Mouse (Mus musculus) heart, embryonic 14.5 days (tissue): Measurements from ENCODE around the gene Spag17. TPM values are rescaled to one million over a fixed set of nuclear protein-coding genes. Genes with fewer than 3 reads are reported as not detected.
"Not testable (repeated sequence)": the region's sequence is repeated elsewhere in the genome, so short reads cannot be mapped to it uniquely, and the experiment has no call there.

ENCODE experiments used
- ATAC-seq: fragments of 200-750 bp; cut with Nextera tagmentation; 2 replicates; pipeline ENCODE4 v1.8.0; 2017; ENCODE audit warnings: low read depth, moderate TSS enrichment; ENCODE audit not compliant: insufficient number of reproducible peaks, insufficient read depth, low FRiP score
- H3K27ac ChIP-seq, 2 experiments: fragments of 200-500 bp in 1 of 2; fragments of 300-500 bp in 1 of 2; sonication (generic) in 1 of 2; replicated peaks in 1 of 2; 2 replicates each; pipeline ENCODE4 v1.5.1; 2012 to 2014; ENCODE audit warnings: low read depth in 2 of 2, low read length in 2 of 2, control low read depth in 1 of 2, mild to moderate bottlenecking in 1 of 2, mixed read lengths in 1 of 2; ENCODE audit not compliant: control insufficient read depth in 1 of 2, insufficient read depth in 1 of 2
- H3K27me3 ChIP-seq: fragments of 300-500 bp; sonication (generic); 2 replicates; pipeline ENCODE4 v1.6.1; 2014; ENCODE audit warnings: mild to moderate bottlenecking, low read length, control low read depth; ENCODE audit not compliant: control insufficient read depth, insufficient read depth
- H3K36me3 ChIP-seq: fragments of 300-500 bp; sonication (generic); 2 replicates; pipeline ENCODE4 v1.6.1; 2014; ENCODE audit warnings: mild to moderate bottlenecking, control low read depth, low read length, mixed read lengths; ENCODE audit not compliant: control insufficient read depth, insufficient read depth
- H3K4me1 ChIP-seq, 2 experiments: fragments of 200-500 bp in 1 of 2; fragments of 300-500 bp in 1 of 2; sonication (generic) in 1 of 2; 2 replicates each; pipeline ENCODE4 v1.6.1; 2012 to 2014; ENCODE audit warnings: low read length in 2 of 2, control low read depth in 1 of 2, mixed read lengths in 1 of 2; ENCODE audit not compliant: control insufficient read depth in 2 of 2, insufficient read depth in 2 of 2
- H3K4me2 ChIP-seq: fragments of 300-500 bp; sonication (generic); 2 replicates; pipeline ENCODE4 v1.6.1; 2014; ENCODE audit warnings: mild to moderate bottlenecking, low read length
- H3K4me3 ChIP-seq, 2 experiments: fragments of 200-500 bp in 1 of 2; fragments of 300-500 bp in 1 of 2; sonication (generic) in 1 of 2; 2 replicates each; pipeline ENCODE4 v1.5.1; 2012 to 2014; ENCODE audit warnings: low read length in 2 of 2, mild to moderate bottlenecking in 2 of 2, control low read depth in 1 of 2, low read depth in 1 of 2, moderate library complexity in 1 of 2; ENCODE audit not compliant: control insufficient read depth in 1 of 2, insufficient read depth in 1 of 2
- H3K9ac ChIP-seq: fragments of 300-500 bp; sonication (generic); 2 replicates; pipeline ENCODE4 v1.6.1; 2014; ENCODE audit warnings: mild to moderate bottlenecking, low read length
- H3K9me3 ChIP-seq: fragments of 300-500 bp; sonication (generic); 2 replicates; pipeline ENCODE4 v1.6.1; 2016; ENCODE audit warnings: low read length, control low read depth; ENCODE audit not compliant: control insufficient read depth
- WGBS: fragments of 180-500 bp; shearing (Covaris S2); extraction: QIAGEN DNeasy Blood & Tissue Kit; methylation state at CpG from one replicate; pipeline ENCODE4 v1.1.7; 2014; 5-methylcytosine and 5-hydroxymethylcytosine counted together
- polyA plus RNA-seq: library from polyadenylated mRNA; unstranded; fragments of >200 nt; fragmentation: Nextera tagmentation; extraction: Ambion mirVana; gene quantifications from 2 replicates; pipeline ENCODE4 v1.2.1, GENCODE M21; 2014

The Spag17 gene
- polyA plus RNA-seq, 1 experiment from 2014 or later: 0.31 TPM

GRCm38 (mm10) chr3:99875137-99875536, 10.1 kb upstream of the Spag17 start:
- Histone ChIP-seq H3K27me3 (no peaks in the 10 kb centered on the region), H3K9me3 (no peaks in the 10 kb centered on the region), H3K4me1 (no peaks in the 10 kb centered on the region), H3K4me3 (no peak overlapping the region), H3K4me2 (no peak overlapping the region), H3K9ac (no peak overlapping the region), H3K27ac (no peak overlapping the region), H3K36me3 (no peaks in the 10 kb centered on the region)
- no peak for ATAC-seq

- Histone ChIP-seq H3K4me2 (no peak overlapping the region), H3K27ac (no peak overlapping the region), H3K36me3 (no peaks in the 10 kb centered on the region), H3K4me3 (no peak overlapping the region), H3K9me3 (no peaks in the 10 kb centered on the region), H3K27me3 (no peaks in the 10 kb centered on the region), H3K9ac (no peak overlapping the region), H3K4me1 (peaks cover 3 to 6% of the 10 kb centered on the region in 2 experiments; a peak in 2 of 4 replicates)
- 85% methylated on average over 3 of the region's 3 CpGs for WGBS
- ATAC-seq: no peak
Observed at GRCm38 (mm10) chr3:99881498-99881897, 3.7 kb upstream of the Spag17 start.

- ATAC-seq: no peak
- H3K4me3 ChIP-seq: no peak overlapping the region
- no peaks in the 10 kb centered on the region for H3K9me3 ChIP-seq
- no peak overlapping the region for H3K9ac ChIP-seq
- H3K36me3 ChIP-seq: no peaks in the 10 kb centered on the region
- H3K4me2 ChIP-seq: no peak overlapping the region
- no peaks in the 10 kb centered on the region for H3K27me3 ChIP-seq
- WGBS: 58% methylated on average over 6 of the region's 6 CpGs
- no peak overlapping the region for H3K27ac ChIP-seq
- H3K4me1 ChIP-seq: peaks cover 3 to 6% of the 10 kb centered on the region in 2 experiments; a peak in 2 of 4 replicates
Observed at GRCm38 (mm10) chr3:99883988-99884564, 1.1 kb upstream of the Spag17 start.

- not testable (repeated sequence) for ATAC-seq, H3K4me3 ChIP-seq, H3K36me3 ChIP-seq, H3K4me1 ChIP-seq, H3K27ac ChIP-seq, H3K27me3 ChIP-seq, H3K4me2 ChIP-seq, H3K9ac ChIP-seq
- 93% methylated on average over 4 of the region's 4 CpGs for WGBS
- H3K9me3 ChIP-seq: peaks cover 18% of the 10 kb centered on the region
Observed at GRCm38 (mm10) chr3:99894741-99895140, 9.5 kb downstream of the Spag17 start.

- ATAC-seq: no peak
- 77% methylated on average over 8 of the region's 8 CpGs for WGBS
- no peak overlapping the region for H3K4me3 ChIP-seq
Observed at GRCm38 (mm10) chr3:99913809-99914439, 28.7 kb downstream of the Spag17 start.

GRCm38 (mm10) chr3:99922944-99923343, 37.7 kb downstream of the Spag17 start:
- Histone ChIP-seq H3K27ac (no peak overlapping the region), H3K4me3 (no peak overlapping the region), H3K4me2 (no peak overlapping the region), H3K4me1 (no peaks in the 10 kb centered on the region), H3K36me3 (no peaks in the 10 kb centered on the region), H3K9me3 (no peaks in the 10 kb centered on the region), H3K27me3 (no peaks in the 10 kb centered on the region), H3K9ac (no peak overlapping the region)
- no peak for ATAC-seq
- WGBS: 84% methylated on average over 3 of the region's 3 CpGs

More at GRCm38 (mm10) chr3:99913809-99914439, 28.7 kb downstream of the Spag17 start:
- Histone ChIP-seq H3K27ac (no peak overlapping the region), H3K27me3 (no peaks in the 10 kb centered on the region), H3K4me2 (no peak overlapping the region), H3K9ac (no peak overlapping the region), H3K36me3 (no peaks in the 10 kb centered on the region), H3K9me3 (no peaks in the 10 kb centered on the region), H3K4me1 (no peaks in the 10 kb centered on the region)

GRCm38 (mm10) chr3:99930920-99931620, 45.9 kb downstream of the Spag17 start:
- Histone ChIP-seq H3K4me1 (no peaks in the 10 kb centered on the region), H3K36me3 (no peaks in the 10 kb centered on the region), H3K27me3 (no peaks in the 10 kb centered on the region), H3K4me3 (no peak overlapping the region), H3K9me3 (no peaks in the 10 kb centered on the region), H3K9ac (no peak overlapping the region), H3K4me2 (no peak overlapping the region), H3K27ac (no peak overlapping the region)
- 78% methylated on average over 12 of the region's 12 CpGs for WGBS
- no peak for ATAC-seq
